Mouse (Mus musculus) urinary bladder, postnatal 4 days (tissue): Measurements from ENCODE around the gene Tmed5.
"Not testable (repeated sequence)": the region's sequence is repeated elsewhere in the genome, so short reads cannot be mapped to it uniquely, and the experiment has no call there.

ENCODE experiments used
- DNase-seq, 2 experiments: peaks; one replicate each; pipeline ENCODE4 v3.0.0; 2021 to 2022; ENCODE audit warnings: low spot score in 2 of 2

Gene Tmed5

DNA sequence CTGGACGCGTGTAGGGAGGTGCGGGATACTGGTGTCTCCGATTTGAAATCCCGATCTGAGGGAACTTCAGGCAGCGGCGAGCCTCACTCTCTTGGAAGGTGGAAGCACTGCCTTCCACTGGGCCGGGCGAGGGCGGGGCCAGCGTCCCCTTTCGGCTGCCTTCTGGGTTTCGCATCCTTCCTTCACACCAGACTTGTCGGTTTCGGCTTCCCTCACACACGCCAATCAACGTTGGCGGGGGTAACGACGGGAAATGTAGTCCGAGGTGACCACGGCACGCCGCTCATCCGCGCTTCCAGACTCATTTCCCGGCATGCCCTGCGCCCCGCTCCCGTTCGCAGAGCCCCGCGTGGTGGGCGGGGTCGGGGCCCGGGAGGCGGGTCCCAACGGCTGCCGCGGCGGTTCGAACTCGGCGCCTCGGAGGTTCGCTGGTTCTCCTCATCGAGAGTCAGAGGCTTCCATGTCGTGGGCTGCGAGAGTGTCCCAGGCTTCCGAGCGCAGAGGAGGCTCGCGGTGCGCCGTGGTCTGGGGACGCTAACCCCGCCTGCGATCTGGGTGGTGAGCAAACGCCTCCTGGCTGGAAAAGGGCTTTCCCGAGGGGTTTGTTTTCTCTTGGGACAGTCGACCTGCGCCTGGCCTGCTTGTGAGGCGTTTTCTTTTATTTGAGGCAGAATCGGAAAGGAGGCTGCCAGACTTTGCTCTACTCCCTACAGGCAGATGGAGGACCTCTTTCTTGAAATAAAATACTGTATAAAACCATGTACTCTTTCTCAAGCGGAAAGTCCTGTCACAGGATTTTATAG, at the start of gene Tmed5, which contains the start of gene Ccdc18:
Gene Tmed5 (minus strand): TSS at position 180 of the 803 bp plus-strand sequence.
Gene Ccdc18 (plus strand): TSS at position 435 of the 803 bp plus-strand sequence.
- DNase-seq = peak; percentile 95 to 97

DNA sequence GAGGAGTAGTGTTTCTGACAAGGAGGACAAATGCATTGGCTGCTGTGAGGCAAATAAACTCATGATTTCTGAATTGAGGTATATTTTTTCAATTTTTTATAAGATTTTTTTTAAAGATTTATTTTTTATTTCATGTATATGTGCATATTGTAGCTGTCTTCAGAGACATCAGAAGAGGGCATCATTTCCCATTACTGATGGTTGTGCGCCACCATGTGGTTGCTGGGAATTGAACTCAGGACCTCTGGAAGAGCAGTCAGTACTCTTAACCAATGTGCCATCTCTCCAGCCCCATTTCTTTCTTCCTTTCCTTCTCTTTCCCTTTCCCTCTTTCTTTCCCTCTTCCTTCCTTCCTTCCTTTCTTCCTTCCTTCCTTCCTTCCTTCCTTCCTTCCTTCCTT, 31.3 kb upstream of the Tmed5 start:
- DNase-seq = no peak

DNA sequence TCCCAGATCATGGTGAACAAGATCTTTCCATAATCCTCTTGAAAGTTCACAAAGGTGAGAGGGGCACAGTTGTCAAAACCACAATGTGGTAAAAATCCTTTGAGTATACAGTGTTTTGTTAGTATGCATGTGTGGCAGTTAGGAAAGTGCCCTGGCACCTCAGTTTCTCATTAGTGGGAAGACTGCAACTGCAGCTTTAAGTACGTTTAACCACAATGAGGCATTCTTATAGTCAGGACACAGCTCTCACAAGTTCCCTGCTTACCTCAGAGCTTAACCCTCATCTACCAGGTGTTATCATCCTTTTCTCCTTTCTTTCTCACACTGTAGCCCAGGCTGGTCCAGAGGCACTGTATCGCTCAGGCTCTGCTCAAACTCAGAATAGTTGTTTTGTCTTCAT, 28.4 kb upstream of the Tmed5 start:
- DNase-seq = no peak

DNA sequence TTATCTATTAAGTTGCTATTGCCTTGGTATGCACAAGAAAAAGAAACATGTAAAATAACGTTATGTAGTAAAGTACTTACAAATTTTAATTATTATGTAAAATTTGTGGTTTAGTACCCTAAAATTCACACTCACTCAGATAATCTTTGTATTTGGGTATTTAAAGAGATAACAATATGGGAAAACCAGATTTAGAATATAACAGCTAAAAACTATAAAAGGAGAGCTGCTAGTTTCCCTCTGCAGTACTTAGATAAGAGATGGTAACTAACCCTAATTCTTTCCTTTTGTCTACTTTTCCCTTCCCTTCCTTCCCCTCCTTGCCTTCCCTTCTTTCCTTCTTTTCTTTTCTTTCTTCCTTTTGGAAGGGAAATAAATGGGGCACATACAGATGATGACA, 20.2 kb upstream of the Tmed5 start:
- DNase-seq = no peak

DNA sequence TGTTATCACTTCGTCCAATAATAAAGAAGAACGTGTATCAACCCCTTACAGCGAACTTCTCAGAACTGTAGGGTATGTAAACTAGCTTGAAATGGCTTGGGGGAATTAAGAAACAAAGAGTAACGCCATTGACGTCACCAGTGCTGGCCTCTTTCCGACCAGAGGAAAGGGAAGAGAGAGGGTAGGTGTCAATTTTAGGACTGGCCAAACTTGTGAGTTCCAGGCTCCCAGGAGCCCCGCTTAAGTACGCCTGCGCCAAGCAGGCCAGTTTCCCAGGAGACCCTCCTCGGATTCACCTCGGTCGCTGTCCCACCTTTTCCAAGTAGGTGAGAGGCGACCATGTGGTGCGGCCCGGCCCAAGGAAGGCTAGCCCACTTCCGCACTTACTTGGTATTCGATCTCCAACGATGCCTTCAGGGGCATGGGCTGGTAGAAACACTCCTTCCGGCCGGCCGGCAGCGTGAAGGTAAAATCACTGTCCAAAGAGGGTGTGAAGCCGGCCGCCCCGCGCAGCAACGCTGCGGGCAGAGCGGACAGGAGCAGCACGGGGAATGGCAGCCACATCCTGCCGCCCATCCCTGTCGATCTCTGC, 475 bp downstream of the Tmed5 start:
- no peak for DNase-seq

DNA sequence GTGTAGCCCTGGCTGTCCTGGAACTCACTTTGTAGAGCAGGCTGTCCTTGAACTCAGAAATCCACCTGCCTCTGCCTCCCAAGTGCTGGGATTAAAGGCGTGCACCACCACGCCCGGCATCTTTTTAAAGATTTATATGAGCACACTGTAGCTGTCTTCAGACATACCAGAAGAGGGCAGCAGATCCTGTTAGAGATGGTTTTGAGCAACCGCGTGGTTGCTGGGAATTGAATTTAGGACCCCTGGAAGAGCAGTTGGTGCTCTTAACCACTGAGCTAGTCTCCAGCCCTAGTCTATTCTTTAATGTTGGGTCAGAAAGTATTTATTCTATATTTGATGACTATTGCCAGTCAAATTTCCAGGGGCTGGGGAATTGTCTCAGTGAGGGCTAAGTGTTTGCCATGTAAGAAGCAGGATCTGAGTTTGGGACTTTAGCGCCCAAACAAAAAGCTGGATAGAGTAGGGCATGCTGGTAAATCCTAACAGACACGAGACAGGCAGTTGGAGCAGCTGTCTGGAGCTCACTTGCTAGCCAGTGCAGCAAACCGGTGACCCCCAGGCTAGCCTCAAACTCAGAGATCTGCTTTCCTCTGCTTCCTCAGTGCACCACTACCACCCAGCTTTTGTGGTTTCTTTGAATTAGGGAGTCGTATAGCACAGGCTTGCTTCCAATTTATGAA, 12.1 kb downstream of the Tmed5 start:
- DNase-seq = no peak

DNA sequence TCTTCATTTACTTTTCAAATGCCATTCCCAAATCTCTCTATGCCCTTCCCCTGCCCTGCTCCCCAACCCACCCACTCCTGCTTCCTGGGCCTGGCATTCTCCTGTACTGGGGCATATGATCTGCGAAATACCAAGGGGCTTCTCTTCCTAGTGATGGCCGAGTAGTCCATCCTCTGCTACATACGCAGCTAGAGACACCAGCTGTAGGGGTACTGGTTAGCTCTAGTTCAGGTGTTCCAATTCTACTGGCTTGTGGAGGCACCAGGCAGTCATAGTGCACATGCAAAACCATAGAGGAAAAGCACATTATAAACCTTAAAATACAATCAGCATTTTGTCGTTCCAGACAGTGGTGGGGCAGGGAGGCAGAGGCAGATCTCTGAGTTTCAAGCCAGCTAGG, 14.7 kb downstream of the Tmed5 start:
- no peak for DNase-seq

DNA sequence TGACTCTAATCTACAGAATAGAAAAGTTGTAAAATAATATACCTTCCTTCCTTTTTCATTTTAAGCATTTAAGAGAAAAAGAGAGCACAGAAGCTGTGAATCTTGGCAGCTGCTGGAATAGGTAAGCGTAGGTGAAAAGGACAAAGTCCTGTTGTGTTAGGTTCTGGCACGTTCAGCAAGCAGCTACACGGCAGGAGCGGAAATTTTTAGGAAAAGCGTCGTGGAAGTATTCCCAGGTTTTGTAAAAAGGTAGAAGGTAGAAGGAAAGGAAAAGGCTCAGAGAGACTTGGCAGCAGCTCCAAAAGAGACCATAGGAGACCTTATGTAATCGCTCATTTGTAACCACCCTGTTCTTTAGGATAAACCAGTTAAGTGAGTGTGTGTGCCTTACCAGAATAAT, 23.1 kb downstream of the Tmed5 start:
- DNase-seq = no peak

DNA sequence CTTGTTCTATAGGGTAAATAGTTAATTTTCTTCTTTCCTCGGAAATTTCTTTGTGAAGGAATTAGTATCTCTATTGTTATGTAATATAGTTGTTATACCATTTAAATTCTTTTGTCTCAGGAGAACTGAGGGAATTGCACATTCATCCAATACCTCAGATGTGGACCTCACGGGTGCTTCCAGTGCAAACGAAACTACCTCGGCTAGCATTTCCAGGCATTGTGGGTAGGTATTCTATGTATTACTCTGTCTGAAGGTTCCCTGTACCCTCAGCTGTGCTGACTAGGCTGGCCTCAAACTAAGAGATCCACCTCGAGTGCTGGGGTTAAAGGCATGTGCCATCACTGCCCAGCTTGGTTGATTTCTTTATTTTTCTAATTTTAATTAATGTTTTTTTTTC, 28.1 kb downstream of the Tmed5 start:
- no peak for DNase-seq

DNA sequence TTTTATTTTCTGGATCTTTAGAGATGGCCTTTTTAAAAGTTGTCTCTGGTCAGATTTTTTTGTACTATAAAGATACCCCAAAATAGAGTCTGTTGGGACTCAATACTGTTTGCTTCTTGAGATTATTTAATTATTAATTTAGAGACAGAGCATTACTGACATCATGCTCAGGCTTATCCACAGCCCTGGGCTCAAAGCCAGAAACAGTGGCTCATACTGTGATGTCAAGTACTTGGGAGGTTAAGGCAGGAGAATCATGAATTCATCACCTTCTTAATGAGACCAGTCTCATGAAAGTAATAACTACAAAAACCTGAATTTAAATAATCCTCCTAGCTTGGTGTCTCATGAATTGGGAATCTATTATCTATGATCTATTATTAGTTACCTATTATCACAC, 32.2 kb downstream of the Tmed5 start:
- no peak for DNase-seq

DNA sequence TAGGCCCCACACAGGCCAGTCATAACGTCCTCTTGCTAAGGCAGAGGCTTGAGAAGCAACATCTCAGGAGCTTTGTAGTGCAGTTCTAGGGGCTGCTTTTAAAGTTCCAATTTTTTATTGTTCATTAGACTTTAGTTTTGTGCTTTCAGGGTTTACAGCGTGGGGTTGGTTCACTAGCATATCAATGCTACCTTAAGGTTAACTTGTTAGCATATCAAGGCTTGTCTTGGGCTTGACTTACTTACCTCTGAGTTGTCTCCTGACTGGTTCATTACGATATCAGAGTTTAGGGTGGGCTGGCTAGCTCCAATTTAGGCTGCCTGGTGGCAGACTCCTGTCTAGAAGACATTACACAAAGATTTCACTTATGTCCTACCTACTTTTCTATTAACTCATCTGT, 34.7 kb downstream of the Tmed5 start:
- no peak for DNase-seq

DNA sequence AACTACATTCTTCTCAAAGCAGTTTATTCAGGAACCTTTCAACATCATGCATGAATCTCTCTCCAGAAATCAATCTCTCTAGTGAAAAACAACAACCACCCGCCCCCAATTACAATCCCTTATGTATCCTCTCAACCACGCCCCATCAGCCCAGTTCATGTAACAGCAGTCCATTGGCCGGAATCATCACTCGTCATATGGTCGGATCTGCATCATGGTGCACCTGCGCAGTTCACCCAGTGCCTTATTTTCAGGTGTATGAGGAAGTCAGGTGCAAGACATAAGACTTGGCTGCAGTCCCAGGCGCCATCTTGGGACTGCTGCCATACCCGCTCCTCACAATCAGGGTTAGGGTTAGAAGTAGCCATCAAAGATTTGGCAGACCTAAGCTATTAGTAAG, 39.7 kb downstream of the Tmed5 start:
- DNase-seq = not testable (repeated sequence)

DNA sequence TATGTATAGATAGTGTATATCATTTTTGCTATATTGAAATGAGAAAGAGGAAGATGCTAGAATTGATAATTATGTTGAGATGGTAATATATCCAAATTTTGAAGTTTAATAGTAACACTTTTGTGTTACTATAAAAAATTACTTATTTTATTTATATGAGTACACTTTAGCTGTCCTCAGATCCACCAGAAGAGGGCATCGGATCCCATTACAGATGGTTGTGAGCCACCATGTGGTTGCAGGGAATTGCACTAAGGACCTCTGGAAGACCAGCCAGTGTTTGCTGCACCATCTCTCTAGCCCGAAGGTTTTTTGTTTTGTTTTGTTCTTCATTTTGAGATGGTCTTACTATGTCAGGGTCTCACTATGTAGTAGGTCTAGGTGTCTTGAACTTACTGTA, 47.0 kb downstream of the Tmed5 start:
- DNase-seq = no peak

DNA sequence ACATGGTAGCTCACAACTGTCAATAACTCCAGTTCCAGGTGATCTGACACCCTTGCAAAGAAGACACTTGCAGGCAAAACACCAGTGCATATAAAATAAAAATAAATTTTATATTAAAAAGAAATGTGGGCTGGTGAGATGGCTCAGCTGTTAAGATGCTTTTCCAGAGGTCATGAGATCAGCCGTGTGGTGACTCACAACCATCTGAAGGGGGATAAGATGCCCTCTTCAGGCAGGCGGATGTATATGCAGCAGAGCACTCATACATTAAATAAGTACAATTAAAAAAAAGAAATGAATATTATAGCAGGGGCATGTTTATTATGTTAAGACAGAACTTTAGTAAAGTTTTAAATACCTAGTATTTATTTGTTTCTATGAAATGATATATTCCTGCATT, 50.0 kb downstream of the Tmed5 start:
- no peak for DNase-seq

DNA sequence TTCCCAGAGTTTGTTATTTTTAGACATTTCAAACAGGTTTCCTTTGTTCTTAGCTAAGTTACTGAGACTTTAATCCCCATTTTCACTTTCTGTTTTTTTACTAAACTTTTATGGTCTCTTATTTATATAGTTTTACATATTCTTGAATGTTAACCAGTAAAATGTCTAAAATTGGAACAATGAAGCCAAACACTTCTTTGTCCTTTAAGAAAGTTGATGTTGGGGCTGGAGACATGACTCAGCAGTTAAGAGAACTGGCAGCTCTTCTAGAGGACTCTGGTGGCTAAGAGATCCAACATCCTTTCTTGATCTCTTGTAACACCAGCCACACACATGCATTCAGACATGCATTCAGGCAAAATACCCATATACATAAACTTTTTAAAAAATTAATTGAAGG, 52.8 kb downstream of the Tmed5 start:
- no peak for DNase-seq

DNA sequence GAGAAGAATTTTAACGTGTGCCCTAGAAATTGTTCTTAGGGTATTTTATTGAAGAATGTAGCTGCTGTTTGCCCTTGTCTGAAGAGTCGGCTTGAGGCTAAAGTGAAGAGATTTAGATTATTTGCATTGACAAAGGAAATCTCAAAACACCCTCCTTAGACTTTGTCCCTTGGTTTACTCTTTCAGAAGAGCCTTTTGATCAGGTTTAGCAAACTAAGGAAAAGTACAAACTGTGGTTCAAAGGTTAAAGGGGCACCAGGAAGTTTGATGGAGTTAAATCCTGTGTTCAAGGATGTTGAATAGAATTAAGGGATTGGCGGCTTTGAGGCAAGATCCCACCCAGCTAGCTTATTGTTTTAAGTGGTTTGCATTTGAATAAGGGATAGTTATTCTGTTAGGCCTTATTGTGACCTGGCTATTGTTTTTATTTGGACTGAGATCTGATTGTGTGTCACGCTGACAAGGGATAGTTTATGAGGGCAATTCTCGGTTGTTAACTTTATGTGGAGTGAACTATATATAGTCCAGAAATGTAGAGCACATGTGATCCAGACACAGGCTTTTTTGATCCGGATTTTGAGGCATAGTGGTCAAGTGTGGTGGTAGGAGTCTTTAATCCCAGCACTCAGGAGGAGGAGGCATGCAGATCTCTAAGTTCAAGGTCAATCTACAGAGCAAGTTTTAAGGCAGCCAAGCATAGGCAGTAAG, 55.4 kb downstream of the Tmed5 start:
- no peak for DNase-seq

DNA sequence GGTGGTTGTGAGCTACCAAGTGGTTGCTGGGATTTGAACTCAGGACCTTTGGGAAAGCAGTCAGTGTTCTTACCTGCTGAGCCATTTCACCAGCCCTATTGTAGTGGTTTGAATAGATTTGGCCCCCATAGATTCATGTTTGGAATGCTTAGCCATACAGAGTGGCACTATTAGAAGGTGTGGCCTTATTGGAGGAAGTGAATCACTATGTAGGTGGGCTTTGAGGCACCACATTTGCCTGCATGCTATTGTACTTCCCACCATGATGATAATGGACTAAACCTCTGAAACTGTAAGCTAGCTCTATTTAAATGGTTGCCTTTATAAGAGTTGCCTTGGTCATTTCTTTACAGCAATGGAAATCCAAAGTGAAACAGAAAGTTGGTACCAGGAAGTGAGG, 56.2 kb downstream of the Tmed5 start:
- no peak for DNase-seq

DNA sequence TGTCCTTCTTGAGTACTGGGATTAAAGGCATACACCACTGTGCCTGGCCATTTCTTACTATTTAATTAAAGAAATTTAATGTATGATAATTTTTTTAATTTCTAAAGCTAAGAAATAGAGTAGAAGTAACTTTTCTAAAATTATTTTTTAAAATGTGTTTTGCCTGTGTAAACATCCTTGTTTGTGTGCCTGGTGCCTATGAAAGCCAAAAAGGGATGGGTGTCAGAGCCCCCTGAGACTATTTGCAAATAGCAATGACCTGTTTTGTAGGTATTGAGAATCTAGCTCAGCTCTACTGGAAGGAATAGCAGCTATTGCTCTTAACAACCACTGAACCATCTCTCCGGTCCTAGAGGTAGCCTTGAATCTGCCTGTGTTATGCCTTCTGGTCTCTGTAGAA, 60.1 kb downstream of the Tmed5 start:
- no peak for DNase-seq

DNA sequence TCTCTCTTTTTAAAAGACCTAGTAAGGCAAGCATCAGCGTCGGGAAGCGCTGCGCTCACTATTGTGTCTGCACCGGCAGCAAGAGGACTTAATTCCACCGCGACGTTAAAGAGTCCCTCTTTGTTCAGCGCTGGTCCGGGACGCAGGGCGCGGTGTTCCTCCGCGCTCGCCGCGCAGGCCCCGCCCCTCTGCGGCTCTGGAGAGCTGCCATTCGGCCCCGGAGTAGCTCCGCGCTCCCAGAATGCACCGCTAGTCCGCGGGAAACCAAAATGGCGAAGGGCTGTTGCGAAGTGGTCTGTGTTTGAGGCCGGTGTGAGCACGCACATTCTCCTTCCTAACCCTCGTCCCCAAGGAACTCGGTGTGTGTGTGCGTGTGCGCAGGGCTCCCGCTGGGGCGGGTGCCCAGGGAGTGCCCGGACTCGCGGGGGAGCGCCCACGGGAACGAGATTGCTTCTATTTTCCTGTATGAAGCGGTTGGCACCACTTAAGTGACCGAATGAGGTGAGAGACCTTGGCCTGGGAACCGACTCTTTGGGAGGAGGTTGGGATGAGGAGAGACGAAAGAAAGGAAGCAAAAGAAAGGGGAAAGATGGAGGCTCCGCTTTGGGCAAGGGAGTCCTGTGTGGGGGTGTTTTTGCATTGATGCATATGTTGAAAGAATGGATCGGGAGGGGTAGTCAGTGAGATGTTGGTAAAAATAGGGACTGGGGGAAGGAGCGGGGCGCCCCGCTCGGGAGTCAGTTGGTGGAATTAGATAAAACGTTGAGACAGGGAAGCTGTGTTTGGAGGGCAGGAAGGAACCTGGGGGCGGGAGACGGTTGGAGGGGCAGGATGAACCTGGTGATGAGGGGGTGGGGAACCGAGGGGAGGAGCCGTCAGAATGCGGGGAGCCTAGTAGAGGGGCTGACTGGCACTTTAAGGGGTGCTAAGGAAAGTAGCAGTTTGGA, 66.7 kb downstream of the Tmed5 start, which contains the start of gene Mtf2:
Gene Mtf2 (plus strand): TSS at position 210 of the 947 bp plus-strand sequence.
- peak; percentile 96 for DNase-seq

DNA sequence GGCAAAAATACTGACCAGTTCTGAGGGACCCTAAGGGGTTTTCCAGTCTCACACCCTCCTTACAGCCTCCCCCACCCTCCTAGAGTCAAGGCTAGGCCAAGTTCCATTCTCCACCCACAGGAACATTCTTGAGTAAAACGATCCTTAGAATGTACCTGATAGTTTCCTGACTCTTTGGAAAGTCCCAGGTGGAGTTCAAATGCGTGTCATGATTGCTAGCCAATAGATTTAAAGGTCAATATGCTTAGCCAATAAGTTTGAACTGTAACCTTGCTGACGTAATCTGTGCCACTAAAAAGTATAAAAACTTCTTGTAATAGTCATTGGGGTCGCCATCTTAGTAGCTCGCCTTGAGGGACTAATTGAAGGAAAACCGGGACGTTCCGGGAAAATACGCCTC, 72.0 kb downstream of the Tmed5 start:
- no peak for DNase-seq
